Mouse (Mus musculus) midbrain, embryonic 11.5 days (tissue): Measurements from ENCODE around the gene Pgd. TPM values are rescaled to one million over a fixed set of nuclear protein-coding genes. Genes with fewer than 3 reads are reported as not detected.
"Not testable (repeated sequence)": the region's sequence is repeated elsewhere in the genome, so short reads cannot be mapped to it uniquely, and the experiment has no call there.

Experiments used
- ATAC-seq: fragments of 200-750 bp; cut with Nextera tagmentation; 2 replicates; pipeline ENCODE4 v1.8.0; 2017; ENCODE audit warnings: moderate TSS enrichment, moderate library complexity; ENCODE audit not compliant: low FRiP score
- DNase-seq: peaks from one replicate; pipeline ENCODE4 v3.0.0; 2015; ENCODE audit warnings: low spot score; ENCODE audit errors: missing footprints
- H3K27ac ChIP-seq: fragments of 300-500 bp; sonication (generic); 2 replicates; pipeline ENCODE4 v1.5.1; 2014; ENCODE audit warnings: low read depth, low read length
- H3K27me3 ChIP-seq: fragments of 300-500 bp; sonication (generic); 2 replicates; pipeline ENCODE4 v1.6.1; 2014; ENCODE audit warnings: mild to moderate bottlenecking, low read length, moderate library complexity, mixed read lengths; ENCODE audit not compliant: control insufficient read depth, insufficient read depth
- H3K36me3 ChIP-seq: fragments of 300-500 bp; sonication (generic); 2 replicates; pipeline ENCODE4 v1.6.1; 2014; ENCODE audit warnings: mild to moderate bottlenecking, low read length, moderate library complexity, mixed read lengths; ENCODE audit not compliant: control insufficient read depth, insufficient read depth
- H3K4me1 ChIP-seq: fragments of 300-500 bp; sonication (generic); 2 replicates; pipeline ENCODE4 v1.6.1; 2014; ENCODE audit warnings: low read length; ENCODE audit not compliant: control insufficient read depth, insufficient read depth
- H3K4me2 ChIP-seq: fragments of 300-500 bp; sonication (generic); 2 replicates; pipeline ENCODE4 v1.6.1; 2014; ENCODE audit warnings: mild to moderate bottlenecking, moderate library complexity
- H3K4me3 ChIP-seq: fragments of 300-500 bp; sonication (generic); 2 replicates; pipeline ENCODE4 v1.5.1; 2014; ENCODE audit warnings: low read depth, low read length
- H3K9ac ChIP-seq: fragments of 300-500 bp; sonication (generic); 2 replicates; pipeline ENCODE4 v1.6.1; 2014; ENCODE audit warnings: low read length
- H3K9me3 ChIP-seq: fragments of 300-500 bp; sonication (generic); 2 replicates; pipeline ENCODE4 v1.6.1; 2016; ENCODE audit warnings: low read length; ENCODE audit not compliant: control insufficient read depth
- WGBS: fragments of 180-500 bp; shearing (Covaris S2); extraction: QIAGEN DNeasy Blood & Tissue Kit; methylation state at CpG from one replicate; pipeline ENCODE4 v1.1.7; 2014; 5-methylcytosine and 5-hydroxymethylcytosine counted together
- polyA plus RNA-seq: library from polyadenylated mRNA; unstranded; fragments of >200 nt; fragmentation: Nextera tagmentation; extraction: Ambion mirVana; gene quantifications from 2 replicates; pipeline ENCODE4 v1.2.1, GENCODE M21; 2014

Pgd gene
- polyA plus RNA-seq, 1 experiment from 2014 or later, result 50.7 TPM

DNA sequence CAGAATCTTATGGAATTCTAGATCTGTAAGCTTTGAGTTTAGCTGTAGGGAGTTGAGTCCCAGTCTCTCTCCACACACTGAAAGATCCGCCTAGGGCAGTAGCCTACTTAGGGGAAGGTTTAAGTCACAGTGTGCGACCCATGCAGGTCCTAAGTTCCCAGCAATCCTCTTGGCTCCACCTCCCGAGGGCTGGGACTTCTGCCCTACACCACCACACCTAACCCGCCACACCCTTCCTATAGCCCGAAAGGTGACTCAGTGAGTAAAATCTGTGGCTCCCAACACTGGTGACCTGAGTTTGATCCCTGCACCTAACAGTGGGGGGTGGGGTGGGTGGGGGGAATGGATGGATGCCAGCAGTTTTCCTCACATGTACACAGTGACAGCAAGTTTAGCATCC lies 43.1 kb downstream of the Pgd start:
- ATAC-seq (no peak), DNase-seq (no peak)
- Histone ChIP-seq H3K4me1 (0 out of 2 replicates have a peak, but pooled peaks cover 2% of the 10 kb centered on the region), H3K9ac (no peak overlapping the region), H3K27ac (no peak overlapping the region), H3K9me3 (no peaks in the 10 kb centered on the region), H3K27me3 (no peaks in the 10 kb centered on the region; the same call in 1 of the 2 replicates), H3K4me2 (no peak overlapping the region), H3K36me3 (no peaks in the 10 kb centered on the region), H3K4me3 (no peak overlapping the region)
- WGBS, result 68% methylated on average over 5 of the region's 5 CpGs

DNA sequence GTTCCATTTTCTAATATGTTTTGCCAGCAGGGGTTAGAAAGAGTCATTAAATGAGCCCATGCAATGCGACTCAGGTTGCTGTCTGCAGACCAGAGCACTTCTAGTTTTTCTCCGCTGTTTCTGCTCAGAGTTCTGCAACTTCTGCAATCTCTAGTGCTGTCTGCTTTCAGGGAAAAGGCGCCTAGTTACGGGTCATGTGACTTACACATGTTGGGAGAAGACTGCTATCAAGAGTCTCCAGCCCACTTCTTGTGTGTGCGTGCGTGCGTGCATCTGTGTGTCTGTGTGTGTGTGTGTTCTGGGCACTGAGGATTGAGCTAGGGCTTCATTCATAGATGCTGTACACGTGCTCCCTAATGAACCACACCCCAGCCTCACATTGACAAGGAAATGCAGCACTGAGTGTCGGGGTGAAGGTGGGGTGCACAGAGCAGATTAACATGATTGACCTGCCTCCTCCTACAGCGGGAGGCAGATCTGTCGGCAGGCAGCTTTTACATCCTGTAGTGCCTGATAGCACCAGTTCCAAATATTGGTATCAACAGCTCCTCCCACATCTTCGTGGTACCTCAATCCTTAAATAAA lies 46.5 kb downstream of the Pgd start:
- H3K9me3 ChIP-seq, H3K4me2 ChIP-seq, H3K27ac ChIP-seq, H3K27me3 ChIP-seq, DNase-seq, H3K4me1 ChIP-seq, ATAC-seq, H3K9ac ChIP-seq, H3K36me3 ChIP-seq, H3K4me3 ChIP-seq: not testable (repeated sequence)
- 83% methylated on average over 12 of the region's 12 CpGs for WGBS

DNA sequence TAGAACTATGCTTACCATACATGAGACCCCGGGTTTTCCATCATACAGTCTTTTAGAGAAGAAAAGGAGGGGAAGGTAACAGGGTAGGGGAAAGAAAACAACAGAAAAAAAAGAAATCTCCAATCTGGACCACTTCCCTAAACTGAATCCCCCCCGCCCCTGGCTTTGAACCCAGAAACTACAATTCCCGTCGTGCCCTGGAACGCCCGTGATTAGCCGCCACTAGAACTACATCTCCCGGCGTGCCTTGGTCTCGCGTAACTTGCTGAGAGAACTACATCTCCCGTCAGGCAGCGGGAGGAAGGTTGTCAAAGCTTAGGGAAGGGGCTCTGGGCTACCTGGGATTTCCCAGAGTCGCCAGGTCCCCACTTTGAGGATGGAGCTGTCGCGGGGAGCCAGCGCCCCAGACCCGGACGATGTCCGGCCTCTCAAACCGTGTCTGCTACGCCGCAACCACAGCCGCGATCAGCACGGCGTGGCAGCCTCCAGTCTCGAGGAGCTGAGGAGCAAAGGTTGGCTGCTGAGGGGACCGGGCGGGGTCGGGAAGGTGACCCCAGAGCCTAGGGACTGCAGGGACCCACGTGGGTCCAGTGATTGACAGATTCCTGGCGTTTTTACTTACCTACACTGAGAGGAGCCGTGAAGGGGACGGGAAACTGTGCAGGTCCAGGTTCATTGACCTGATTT lies 62.6 kb downstream of the Pgd start, which contains the start of gene Dffa:
Gene Dffa, plus strand, starts transcription at position 272 of the 687 bp plus-strand sequence.
- Histone ChIP-seq H3K9ac (peak within 1 kb of the TSS; percentile 82), H3K4me3 (peak within 1 kb of the TSS; percentile 73), H3K27me3 (no peaks in the 10 kb centered on the region), H3K36me3 (no peaks in the 10 kb centered on the region), H3K4me1 (peaks cover 12% of the 10 kb centered on the region), H3K4me2 (peak within 1 kb of the TSS; percentile 92), H3K27ac (no peak within 1 kb of the TSS), H3K9me3 (no peaks in the 10 kb centered on the region)
- DNase-seq, result peak; percentile 98
- under 1% methylated on average over 35 of the region's 35 CpGs for WGBS
- ATAC-seq, result peak; percentile 86

DNA sequence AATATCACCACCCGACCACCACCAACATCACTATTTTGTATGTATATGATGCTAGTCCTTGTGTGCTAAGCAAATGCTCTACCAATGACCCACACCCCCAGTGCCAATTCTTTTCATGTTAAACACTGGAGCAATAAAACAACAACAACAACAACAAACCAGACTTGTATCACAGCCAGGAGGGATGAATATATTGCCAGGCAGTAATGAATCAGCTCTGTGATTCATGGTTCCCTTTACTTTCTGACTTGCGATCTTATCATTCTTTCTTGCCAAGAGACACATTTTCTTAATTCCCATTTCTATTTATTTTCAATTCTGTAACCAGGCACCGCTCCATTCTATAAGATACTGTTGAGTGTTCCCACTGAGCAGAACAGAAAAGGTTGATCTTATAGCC lies 65.1 kb downstream of the Pgd start:
- 92% methylated on average over 3 of the region's 3 CpGs for WGBS
- Histone ChIP-seq H3K4me1 (peaks cover 24% of the 10 kb centered on the region), H3K9me3 (no peaks in the 10 kb centered on the region), H3K9ac (no peak overlapping the region), H3K27ac (no peak overlapping the region), H3K36me3 (no peaks in the 10 kb centered on the region), H3K4me3 (no peak overlapping the region), H3K27me3 (no peaks in the 10 kb centered on the region), H3K4me2 (no peak overlapping the region)
- ATAC-seq, result no peak
- DNase-seq, result no peak

DNA sequence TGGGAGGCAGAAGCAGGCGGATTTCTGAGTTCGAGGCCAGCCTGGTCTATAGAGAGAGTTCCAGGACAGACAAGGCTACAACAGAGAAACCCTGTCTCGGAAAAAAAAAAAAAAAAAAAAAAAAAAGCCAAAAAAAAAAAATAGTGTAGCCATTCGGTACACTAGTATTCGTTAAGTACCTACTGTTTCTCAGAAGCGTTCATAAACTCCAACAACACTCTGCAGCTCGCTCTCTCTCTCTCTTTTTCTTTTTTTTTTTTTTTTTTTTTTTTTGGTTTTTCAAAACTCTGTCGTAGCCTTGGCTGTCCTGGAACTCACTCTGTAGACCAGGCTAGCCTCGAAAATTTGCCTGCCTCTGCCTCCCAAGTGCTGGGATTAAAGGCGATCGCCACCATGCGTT lies 66.1 kb downstream of the Pgd start:
- not testable (repeated sequence) for H3K4me3 ChIP-seq, H3K36me3 ChIP-seq, H3K9ac ChIP-seq, DNase-seq, H3K9me3 ChIP-seq, H3K4me2 ChIP-seq, ATAC-seq, H3K27ac ChIP-seq, H3K27me3 ChIP-seq
- 92% methylated on average over 12 of the region's 12 CpGs for WGBS
- peaks cover 24% of the 10 kb centered on the region for H3K4me1 ChIP-seq

Other genes with a start within 250 kb of the Pgd start
- 31.3 and 35.9 TPM in 2 replicates for gene Pex14, start 66.9 kb downstream of the Pgd start, polyA plus RNA-seq
- gene Dffa, start 62.6 kb downstream of the Pgd start, polyA plus RNA-seq, result 24.9 and 25.3 TPM in 2 replicates
- 0.51 and 0.63 TPM in 2 replicates for gene Cort, start 40.0 kb downstream of the Pgd start, polyA plus RNA-seq
- 52.6 and 53.1 TPM in 2 replicates for gene Cenps, start 29.1 kb downstream of the Pgd start, polyA plus RNA-seq
- 94.6 and 95.0 TPM in 2 replicates for gene Kif1b, start 140.9 kb upstream of the Pgd start, polyA plus RNA-seq